Mouse (Mus musculus): ENCODE results near the gene Zfp791. TPM values are rescaled to one million over a fixed set of nuclear protein-coding genes. Genes with fewer than 3 reads are reported as not detected.

The Zfp791 gene
- total RNA-seq, 1 experiment, result 1.0 TPM

- Histone ChIP-seq H3K27ac (ENCODE audit: insufficient read depth, low read depth, low read length, poor library complexity, severe bottlenecking) (0 out of 2 replicates have a peak overlapping the region, but pooled peaks have one; percentile 1), H3K36me3 (ENCODE audit: control insufficient read depth, insufficient read depth, low read length, poor library complexity, severe bottlenecking) (peaks cover 34% of the 10 kb centered on the region), H3K9ac (ENCODE audit: insufficient read depth, low read depth, low read length, poor library complexity, severe bottlenecking) (peak overlapping the region; percentile 66), H3K9me3 (ENCODE audit: control insufficient read depth, insufficient read depth, low read depth, low read length) (no peaks in the 10 kb centered on the region), H3K4me1 (ENCODE audit: control insufficient read depth in 2 of 2, insufficient read depth in 2 of 2, low read length in 2 of 2, poor library complexity in 1 of 2) (peaks cover 0 to 11% of the 10 kb centered on the region in 2 experiments; a peak in 1 of 4 replicates), H3K4me3 (ENCODE audit: insufficient read depth in 1 of 2, low read depth in 1 of 2, low read length in 2 of 2, poor library complexity in 1 of 2, severe bottlenecking in 1 of 2) (peak overlapping the region; percentile 43 to 53)
- TF ChIP-seq ZNF384 (IDR thresholded peaks at IDR 0.05; ENCODE audit: low read depth, low read length), result no peak
- no peak for TF ChIP-seq ZC3H11A (IDR thresholded peaks at IDR 0.05; ENCODE audit: borderline replicate concordance, low read depth, low read length)
- TF ChIP-seq MAFK (IDR thresholded peaks at IDR 0.05; ENCODE audit: insufficient read depth, low read depth, low read length), result no peak
- TF ChIP-seq CHD2 (IDR thresholded peaks at IDR 0.05; ENCODE audit: low read depth, low read length), result no peak
- no peak for TF ChIP-seq HCFC1 (IDR thresholded peaks at IDR 0.05; ENCODE audit: borderline replicate concordance, insufficient read depth, low read length)
- in situ Hi-C loops (cut with MboI; ENCODE audit: low sequenced_read_pairs in 2 of 2, unreplicated experiment in 2 of 2), result no loop called here
- DNase-seq (ENCODE audit: low read depth, low spot score), result no peak
Observed at GRCm38 (mm10) chr8:85073041-85073612, 49.8 kb downstream of the Zfp791 start.

GRCm38 (mm10) chr8:85072364-85072929 is 50.4 kb downstream of the Zfp791 start:
- Histone ChIP-seq H3K4me1 (ENCODE audit: control insufficient read depth in 2 of 2, insufficient read depth in 2 of 2, low read length in 2 of 2, poor library complexity in 1 of 2) (peaks cover 0 to 11% of the 10 kb centered on the region in 2 experiments; a peak in 1 of 4 replicates), H3K36me3 (ENCODE audit: control insufficient read depth, insufficient read depth, low read length, poor library complexity, severe bottlenecking) (peaks cover 39% of the 10 kb centered on the region), H3K9ac (ENCODE audit: insufficient read depth, low read depth, low read length, poor library complexity, severe bottlenecking) (peak overlapping the region; percentile 90), H3K27ac (ENCODE audit: insufficient read depth, low read depth, low read length, poor library complexity, severe bottlenecking) (peak overlapping the region; percentile 84), H3K9me3 (ENCODE audit: control insufficient read depth, insufficient read depth, low read depth, low read length) (no peaks in the 10 kb centered on the region), H3K4me3 (ENCODE audit: insufficient read depth in 1 of 2, low read depth in 1 of 2, low read length in 2 of 2, poor library complexity in 1 of 2, severe bottlenecking in 1 of 2) (peak overlapping the region; percentile 73 to 96)
- in situ Hi-C loops (cut with MboI; ENCODE audit: low sequenced_read_pairs in 2 of 2, unreplicated experiment in 2 of 2), result no loop called here
- DNase-seq (ENCODE audit: low read depth, low spot score), result no peak
- no peak for TF ChIP-seq ZC3H11A (IDR thresholded peaks at IDR 0.05; ENCODE audit: borderline replicate concordance, low read depth, low read length)
- TF ChIP-seq HCFC1 (IDR thresholded peaks at IDR 0.05; ENCODE audit: borderline replicate concordance, insufficient read depth, low read length), result no peak
- TF ChIP-seq MAFK (IDR thresholded peaks at IDR 0.05; ENCODE audit: insufficient read depth, low read depth, low read length), result no peak
- TF ChIP-seq CHD2 (IDR thresholded peaks at IDR 0.05; ENCODE audit: low read depth, low read length), result no peak
- TF ChIP-seq ZNF384 (IDR thresholded peaks at IDR 0.05; ENCODE audit: low read depth, low read length), result no peak

- Histone ChIP-seq H3K9ac (ENCODE audit: insufficient read depth, low read depth, low read length, poor library complexity, severe bottlenecking) (peak within 1 kb of the TSS; percentile 90), H3K4me3 (ENCODE audit: insufficient read depth in 1 of 2, low read depth in 1 of 2, low read length in 2 of 2, poor library complexity in 1 of 2, severe bottlenecking in 1 of 2) (peak within 1 kb of the TSS; percentile 73 to 96), H3K4me1 (ENCODE audit: control insufficient read depth in 2 of 2, insufficient read depth in 2 of 2, low read length in 2 of 2, poor library complexity in 1 of 2) (peaks cover 0 to 11% of the 10 kb centered on the region in 2 experiments; a peak in 1 of 4 replicates), H3K9me3 (ENCODE audit: control insufficient read depth, insufficient read depth, low read depth, low read length) (no peaks in the 10 kb centered on the region), H3K27ac (ENCODE audit: insufficient read depth, low read depth, low read length, poor library complexity, severe bottlenecking) (peak within 1 kb of the TSS; percentile 86), H3K36me3 (ENCODE audit: control insufficient read depth, insufficient read depth, low read length, poor library complexity, severe bottlenecking) (peaks cover 39% of the 10 kb centered on the region)
- TF ChIP-seq HCFC1 (IDR thresholded peaks at IDR 0.05; ENCODE audit: borderline replicate concordance, insufficient read depth, low read length), result peak; percentile 71; the same call in 1 of the 2 replicates
- TF ChIP-seq MAFK (IDR thresholded peaks at IDR 0.05; ENCODE audit: insufficient read depth, low read depth, low read length), result no peak
- peak; percentile 85; the same call in 1 of the 2 replicates for TF ChIP-seq ZNF384 (IDR thresholded peaks at IDR 0.05; ENCODE audit: low read depth, low read length)
- DNase-seq (ENCODE audit: low read depth, low spot score), result peak; percentile 87
- in situ Hi-C loops (cut with MboI; ENCODE audit: low sequenced_read_pairs in 2 of 2, unreplicated experiment in 2 of 2), result no loop called here
Observed at GRCm38 (mm10) chr8:85071514-85072281, 51.2 kb downstream of the Zfp791 start, which contains the start of gene Dhps. Dhps (plus strand) TSS chr8:85071757.

GRCm38 (mm10) chr8:85071041-85071440 is 51.9 kb downstream of the Zfp791 start:
- Histone ChIP-seq H3K9ac (ENCODE audit: insufficient read depth, low read depth, low read length, poor library complexity, severe bottlenecking) (peak overlapping the region; percentile 90), H3K9me3 (ENCODE audit: control insufficient read depth, insufficient read depth, low read depth, low read length) (no peaks in the 10 kb centered on the region), H3K27ac (ENCODE audit: insufficient read depth, low read depth, low read length, poor library complexity, severe bottlenecking) (peak overlapping the region; percentile 86; the same call in 1 of the 2 replicates), H3K4me1 (ENCODE audit: control insufficient read depth in 2 of 2, insufficient read depth in 2 of 2, low read length in 2 of 2, poor library complexity in 1 of 2) (peaks cover 0 to 11% of the 10 kb centered on the region in 2 experiments; a peak in 1 of 4 replicates), H3K36me3 (ENCODE audit: control insufficient read depth, insufficient read depth, low read length, poor library complexity, severe bottlenecking) (peaks cover 42% of the 10 kb centered on the region), H3K4me3 (ENCODE audit: insufficient read depth in 1 of 2, low read depth in 1 of 2, low read length in 2 of 2, poor library complexity in 1 of 2, severe bottlenecking in 1 of 2) (peak overlapping the region; percentile 73 to 96)
- DNase-seq (ENCODE audit: low read depth, low spot score), result no peak
- in situ Hi-C loops (cut with MboI; ENCODE audit: low sequenced_read_pairs in 2 of 2, unreplicated experiment in 2 of 2), result no loop called here
- TF ChIP-seq ZC3H11A (IDR thresholded peaks at IDR 0.05; ENCODE audit: borderline replicate concordance, low read depth, low read length) (no peak), MAFK (IDR thresholded peaks at IDR 0.05; ENCODE audit: insufficient read depth, low read depth, low read length) (no peak), ZNF384 (IDR thresholded peaks at IDR 0.05; ENCODE audit: low read depth, low read length) (no peak), HCFC1 (IDR thresholded peaks at IDR 0.05; ENCODE audit: borderline replicate concordance, insufficient read depth, low read length) (no peak), CHD2 (IDR thresholded peaks at IDR 0.05; ENCODE audit: low read depth, low read length) (no peak)
